Mouse (Mus musculus): ENCODE results near the gene Capns1. TPM values are rescaled to one million over a fixed set of nuclear protein-coding genes. Genes with fewer than 3 reads are reported as not detected.

Gene Capns1
- polyA plus RNA-seq, 1 experiment: 304 TPM

DNA sequence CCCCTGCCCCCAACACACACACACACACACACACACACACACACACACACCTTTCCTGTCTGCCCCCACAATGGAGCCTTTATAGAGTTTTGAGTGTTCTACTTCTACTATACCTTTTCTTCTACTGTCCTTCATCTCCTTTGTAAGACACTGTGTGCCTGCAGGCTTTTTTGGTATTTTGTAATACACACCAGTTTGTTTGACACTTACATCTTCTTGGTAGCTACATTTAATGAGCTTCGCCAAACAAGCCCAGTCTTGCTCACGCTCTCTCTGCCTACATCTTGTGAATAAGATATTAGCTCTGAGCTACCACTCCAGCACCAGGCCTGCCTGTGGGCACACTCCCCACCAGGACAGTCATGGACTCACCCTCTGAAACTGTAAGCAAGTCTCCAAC is 33.9 kb downstream of the Capns1 start:
- no peak for DNase-seq (ENCODE audit: low read depth)
- TF ChIP-seq CTCF (IDR thresholded peaks at IDR 0.05; ENCODE audit: borderline replicate concordance, extremely low read depth, insufficient read depth, insufficient read length): no peak
- no peak for TF ChIP-seq POLR2A (IDR thresholded peaks at IDR 0.05; ENCODE audit: borderline replicate concordance, extremely low read depth, insufficient read depth, insufficient read length, poor library complexity, severe bottlenecking)

DNA sequence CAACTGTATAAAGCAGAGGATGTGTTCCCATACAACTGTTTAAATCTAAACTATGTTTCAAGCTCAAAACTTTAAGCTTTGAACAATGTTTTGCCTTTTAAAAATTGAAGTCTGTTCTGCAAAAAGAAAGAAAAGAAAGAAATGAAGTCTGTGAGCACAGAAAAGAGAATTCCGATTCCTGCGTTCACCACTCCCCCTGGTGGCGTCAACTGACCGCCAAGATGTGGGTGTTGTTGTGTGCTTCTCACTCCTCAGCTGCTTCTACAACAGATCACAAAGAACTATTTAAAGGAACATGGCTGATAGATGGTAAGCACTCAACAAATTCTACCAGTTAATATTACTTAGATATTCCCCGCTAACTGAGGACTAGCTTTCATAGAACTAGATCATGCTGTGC is 35.5 kb downstream of the Capns1 start:
- TF ChIP-seq CTCF (IDR thresholded peaks at IDR 0.05; ENCODE audit: borderline replicate concordance, extremely low read depth, insufficient read depth, insufficient read length) (no peak), POLR2A (IDR thresholded peaks at IDR 0.05; ENCODE audit: borderline replicate concordance, extremely low read depth, insufficient read depth, insufficient read length, poor library complexity, severe bottlenecking) (no peak)
- no peak for DNase-seq (ENCODE audit: low read depth)

DNA sequence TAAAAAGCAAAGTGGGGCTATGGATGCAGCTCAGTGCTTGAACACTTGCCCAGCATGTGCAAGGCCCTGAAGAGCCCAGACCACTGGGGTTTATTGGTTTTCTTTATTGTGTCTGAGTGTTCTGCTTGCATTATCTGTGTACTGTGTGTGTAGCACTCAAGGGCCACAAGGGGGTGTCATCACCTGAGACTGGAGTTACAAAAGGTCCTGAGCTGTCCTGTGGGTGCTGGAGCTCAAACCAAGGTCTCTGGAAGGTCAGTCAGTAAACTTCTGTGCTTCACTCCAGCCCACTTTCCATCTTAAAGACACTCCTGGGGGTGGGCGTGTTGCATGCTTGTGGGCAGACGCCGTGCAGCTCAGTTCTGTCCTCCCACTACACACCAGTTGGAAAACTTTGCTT is 43.1 kb downstream of the Capns1 start:
- no peak for TF ChIP-seq CTCF (IDR thresholded peaks at IDR 0.05; ENCODE audit: borderline replicate concordance, extremely low read depth, insufficient read depth, insufficient read length)
- no peak for TF ChIP-seq POLR2A (IDR thresholded peaks at IDR 0.05; ENCODE audit: borderline replicate concordance, extremely low read depth, insufficient read depth, insufficient read length, poor library complexity, severe bottlenecking)
- DNase-seq (ENCODE audit: low read depth): no peak

DNA sequence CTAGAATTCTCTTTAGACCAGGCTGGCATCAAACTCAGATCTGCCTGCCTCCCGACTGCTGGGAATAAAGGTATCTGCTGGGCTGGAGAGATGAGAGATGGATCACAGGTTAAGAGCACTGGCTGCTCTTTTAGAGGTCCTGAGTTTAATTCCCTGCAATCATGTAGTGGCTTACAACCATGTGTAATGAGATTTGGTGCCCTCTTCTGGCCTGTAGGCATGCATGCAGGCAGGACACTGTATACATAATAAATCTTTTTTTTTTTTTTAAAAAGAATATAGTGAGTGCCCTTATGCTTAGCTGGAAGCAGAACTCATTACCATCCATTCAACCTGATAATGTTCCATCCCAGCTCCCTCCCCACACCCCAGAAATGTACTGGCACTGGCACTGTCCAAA is 44.6 kb downstream of the Capns1 start:
- no peak for DNase-seq (ENCODE audit: low read depth)
- TF ChIP-seq CTCF (IDR thresholded peaks at IDR 0.05; ENCODE audit: borderline replicate concordance, extremely low read depth, insufficient read depth, insufficient read length): no peak
- TF ChIP-seq POLR2A (IDR thresholded peaks at IDR 0.05; ENCODE audit: borderline replicate concordance, extremely low read depth, insufficient read depth, insufficient read length, poor library complexity, severe bottlenecking): no peak

DNA sequence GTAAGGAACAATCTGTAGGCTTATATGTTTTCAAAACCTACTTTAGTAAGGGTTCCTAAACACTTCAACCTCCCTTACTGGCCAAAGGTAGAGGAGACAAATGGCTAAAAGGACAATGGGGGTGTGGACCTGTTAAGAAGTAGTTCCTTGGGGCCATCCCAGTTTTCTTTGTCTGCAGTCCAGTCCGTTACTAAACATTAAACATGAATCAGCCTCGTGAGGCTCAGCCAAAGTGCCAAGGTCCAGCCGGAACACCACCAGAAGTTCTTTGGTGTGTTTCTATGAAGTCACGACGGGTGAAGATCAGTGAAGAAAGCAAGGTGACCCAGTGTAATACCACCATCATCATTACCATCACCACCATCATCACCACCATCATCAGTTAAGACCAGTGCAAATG is 51.6 kb downstream of the Capns1 start:
- no peak for TF ChIP-seq CTCF (IDR thresholded peaks at IDR 0.05; ENCODE audit: borderline replicate concordance, extremely low read depth, insufficient read depth, insufficient read length)
- TF ChIP-seq POLR2A (IDR thresholded peaks at IDR 0.05; ENCODE audit: borderline replicate concordance, extremely low read depth, insufficient read depth, insufficient read length, poor library complexity, severe bottlenecking): no peak
- DNase-seq (ENCODE audit: low read depth): no peak

DNA sequence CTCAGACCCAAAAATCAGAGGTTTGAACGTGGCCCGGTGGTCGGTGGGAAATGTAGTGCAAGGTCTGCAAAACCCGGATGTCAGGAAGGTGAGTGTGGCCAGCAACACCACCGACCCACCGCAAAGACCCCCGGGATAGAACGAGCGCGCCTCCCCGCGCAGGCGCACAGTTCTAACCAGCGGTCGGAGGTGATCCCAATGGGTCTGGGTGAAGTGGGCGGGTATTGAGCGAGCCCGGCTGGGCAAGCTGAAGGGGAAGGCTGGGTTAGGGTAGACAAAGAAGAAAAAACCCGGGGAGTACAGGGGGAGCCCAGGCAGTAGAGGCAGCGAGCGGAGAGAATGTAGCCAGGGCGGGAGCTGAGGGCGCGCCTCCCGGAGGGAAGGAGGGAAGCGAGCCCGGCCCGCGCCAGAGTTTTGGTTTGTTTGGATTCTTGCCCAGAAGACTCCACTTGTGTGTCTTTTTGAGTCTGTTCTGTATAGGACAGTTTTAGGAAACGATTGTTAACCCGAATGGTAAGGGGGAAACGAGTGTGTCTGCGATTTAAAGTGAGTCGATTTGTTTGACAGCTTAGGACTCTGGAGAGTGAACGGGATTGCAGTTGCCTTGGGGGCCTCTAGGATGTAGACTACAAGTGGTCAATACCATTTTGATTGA is 54.9 kb downstream of the Capns1 start:
- peak; percentile 13; the same call in 1 of the 2 replicates for TF ChIP-seq CTCF (IDR thresholded peaks at IDR 0.05; ENCODE audit: borderline replicate concordance, extremely low read depth, insufficient read depth, insufficient read length)
- TF ChIP-seq POLR2A (IDR thresholded peaks at IDR 0.05; ENCODE audit: borderline replicate concordance, extremely low read depth, insufficient read depth, insufficient read length, poor library complexity, severe bottlenecking): peak; percentile 49; the same call in 1 of the 2 replicates
- DNase-seq (ENCODE audit: low read depth): peak; percentile 96

DNA sequence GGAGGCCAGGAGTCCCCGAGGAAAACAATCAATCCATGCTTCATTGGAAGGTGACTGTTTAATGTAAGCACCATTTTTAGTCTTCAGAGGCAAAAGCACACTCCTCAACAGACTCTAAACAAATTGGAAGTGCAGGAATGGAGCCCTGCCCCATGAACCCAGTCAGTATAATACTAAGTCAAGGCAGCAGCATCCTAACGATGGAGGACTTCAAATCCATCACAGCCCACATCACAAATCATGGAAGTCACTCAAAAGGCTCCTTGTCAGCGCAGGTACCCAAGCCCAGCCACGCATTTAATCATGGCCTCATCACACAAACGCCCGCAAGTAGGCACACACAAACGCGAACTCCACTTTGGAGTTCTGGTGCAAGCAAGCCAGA is 55.4 kb downstream of the Capns1 start:
- TF ChIP-seq CTCF (IDR thresholded peaks at IDR 0.05; ENCODE audit: borderline replicate concordance, extremely low read depth, insufficient read depth, insufficient read length): no peak
- no peak for TF ChIP-seq POLR2A (IDR thresholded peaks at IDR 0.05; ENCODE audit: borderline replicate concordance, extremely low read depth, insufficient read depth, insufficient read length, poor library complexity, severe bottlenecking)
- DNase-seq (ENCODE audit: low read depth): no peak

Other genes with a start within 250 kb of the Capns1 start
- gene Zfp74, start 244.7 kb downstream of the Capns1 start, polyA plus RNA-seq (2012; rRNA removed): 11.0 and 14.3 TPM in 2 replicates
- 6.4 and 7.2 TPM in 2 replicates for gene Zfp568, start 214.9 kb downstream of the Capns1 start, polyA plus RNA-seq (2012; rRNA removed)
- gene Zfp14, start 147.4 kb downstream of the Capns1 start, polyA plus RNA-seq (2012; rRNA removed): 12.6 and 13.0 TPM in 2 replicates
- 3.2 and 4.9 TPM in 2 replicates for gene Zfp82, start 125.9 kb downstream of the Capns1 start, polyA plus RNA-seq (2012; rRNA removed)
- 0.38 and 1.1 TPM in 2 replicates for gene Gm26920, start 108.4 kb downstream of the Capns1 start, polyA plus RNA-seq (2012; rRNA removed)
- gene Zfp566, start 108.3 kb downstream of the Capns1 start, polyA plus RNA-seq (2012; rRNA removed): 9.2 and 10.5 TPM in 2 replicates
- gene Zfp260, start 104.0 kb downstream of the Capns1 start, polyA plus RNA-seq (2012; rRNA removed): 44.0 and 50.7 TPM in 2 replicates
- gene Zfp382, start 76.9 kb downstream of the Capns1 start, polyA plus RNA-seq (2012; rRNA removed): 9.2 and 9.5 TPM in 2 replicates
- 73.1 and 78.5 TPM in 2 replicates for gene Zfp146, start 29.1 kb downstream of the Capns1 start, polyA plus RNA-seq (2012; rRNA removed)
- gene Cox7a1, start 14.7 kb downstream of the Capns1 start, polyA plus RNA-seq (2012; rRNA removed): 2.1 and 2.2 TPM in 2 replicates
- gene Polr2i, start 33.1 kb upstream of the Capns1 start, polyA plus RNA-seq (2012; rRNA removed): 245 and 362 TPM in 2 replicates
- gene Tbcb, start 33.5 kb upstream of the Capns1 start, polyA plus RNA-seq (2012; rRNA removed): 177 and 180 TPM in 2 replicates
- 0.12 and 0.14 TPM in 2 replicates for gene Ovol3, start 36.9 kb upstream of the Capns1 start, polyA plus RNA-seq (2012; rRNA removed)
- gene Thap8, start 81.3 kb upstream of the Capns1 start, polyA plus RNA-seq (2012; rRNA removed): 0.11 and 0.12 TPM in 2 replicates
- 15.2 and 26.2 TPM in 2 replicates for gene Wdr62, start 81.6 kb upstream of the Capns1 start, polyA plus RNA-seq (2012; rRNA removed)
- gene Clip3, start 92.9 kb upstream of the Capns1 start, polyA plus RNA-seq (2012; rRNA removed): 233 and 314 TPM in 2 replicates
- 131 and 198 TPM in 2 replicates for gene Alkbh6, start 109.9 kb upstream of the Capns1 start, polyA plus RNA-seq (2012; rRNA removed)
- 28.5 and 36.3 TPM in 2 replicates for gene Syne4, start 116.0 kb upstream of the Capns1 start, polyA plus RNA-seq (2012; rRNA removed)
- gene E130208F15Rik, start 122.9 kb upstream of the Capns1 start, polyA plus RNA-seq (2012; rRNA removed): 0.36 and 0.37 TPM in 2 replicates
- 17.6 and 24.7 TPM in 2 replicates for gene Sdhaf1, start 125.1 kb upstream of the Capns1 start, polyA plus RNA-seq (2012; rRNA removed)
- gene Lrfn3, start 164.0 kb upstream of the Capns1 start, polyA plus RNA-seq (2012; rRNA removed): 29.1 and 39.2 TPM in 2 replicates
- gene Tyrobp, start 214.9 kb upstream of the Capns1 start, polyA plus RNA-seq (2012; rRNA removed): 21.7 and 27.8 TPM in 2 replicates
- gene Hcst, start 221.0 kb upstream of the Capns1 start, polyA plus RNA-seq (2012; rRNA removed): 0.90 and 1.4 TPM in 2 replicates
- 2.3 and 3.6 TPM in 2 replicates for gene Nfkbid, start 222.9 kb upstream of the Capns1 start, polyA plus RNA-seq (2012; rRNA removed)
- gene Aplp1, start 246.7 kb upstream of the Capns1 start, polyA plus RNA-seq (2012; rRNA removed): 571 and 616 TPM in 2 replicates

All from brain, embryonic 14.5 days (tissue).